Mouse (Mus musculus) small intestine, adult 2 months (tissue): ENCODE data around the gene Oit3. TPM values are rescaled to one million over a fixed set of nuclear protein-coding genes. Genes with fewer than 3 reads are reported as not detected.

Source experiments
- H3K27ac ChIP-seq: fragments of 200-500 bp; 2 replicates; pipeline ENCODE4 v1.5.1; 2012; ENCODE audit warnings: low read depth, low read length, control low read depth, inconsistent platforms; ENCODE audit not compliant: insufficient read depth
- H3K27me3 ChIP-seq: fragments of 200-500 bp; 2 replicates; pipeline ENCODE4 v1.6.1; 2012; ENCODE audit warnings: mild to moderate bottlenecking, moderate library complexity, low read length, inconsistent platforms; ENCODE audit not compliant: control insufficient read depth, insufficient read depth
- H3K36me3 ChIP-seq: fragments of 200-500 bp; 2 replicates; pipeline ENCODE4 v1.6.1; 2012; ENCODE audit warnings: mild to moderate bottlenecking, low read length, control low read depth, inconsistent platforms; ENCODE audit not compliant: control insufficient read depth, insufficient read depth
- H3K4me1 ChIP-seq: fragments of 200-500 bp; 2 replicates; pipeline ENCODE4 v1.6.1; 2012; ENCODE audit warnings: low read length, inconsistent platforms, mixed read lengths; ENCODE audit not compliant: control insufficient read depth, insufficient read depth, insufficient read length
- H3K4me3 ChIP-seq: fragments of 200-500 bp; 2 replicates; pipeline ENCODE4 v1.5.1; 2012; ENCODE audit warnings: low read depth, mild to moderate bottlenecking, control low read depth, inconsistent platforms, low read length, moderate library complexity
- CTCF ChIP-seq: fragments of 200-500 bp; IDR thresholded peaks from 2 replicates; pipeline ENCODE4 v1.5.1; 2012; ENCODE audit warnings: low read depth, mild to moderate bottlenecking, control low read depth, inconsistent platforms, low read length, moderate library complexity, mixed read lengths; ENCODE audit not compliant: insufficient replicate concordance, insufficient read length; ENCODE audit errors: extremely low read depth
- POLR2A ChIP-seq: fragments of 200-500 bp; IDR thresholded peaks from 2 replicates; pipeline ENCODE4 v1.6.1; 2012; ENCODE audit warnings: low read depth, mild to moderate bottlenecking, control low read depth, inconsistent platforms, low read length, moderate library complexity
- WGBS: fragments of 180-500 bp; shearing (Covaris S2); methylation state at CpG from one replicate; pipeline ENCODE4 v1.1.7; 2018; 5-methylcytosine and 5-hydroxymethylcytosine counted together
- polyA plus RNA-seq: library from polyadenylated mRNA; depleted of rRNA; stranded (reverse); fragments of >200 nt; gene quantifications from 2 replicates; pipeline ENCODE4 v1.2.3, GENCODE M21; 2012

Oit3 gene
- polyA plus RNA-seq, 1 experiment, result 0.72 TPM

DNA sequence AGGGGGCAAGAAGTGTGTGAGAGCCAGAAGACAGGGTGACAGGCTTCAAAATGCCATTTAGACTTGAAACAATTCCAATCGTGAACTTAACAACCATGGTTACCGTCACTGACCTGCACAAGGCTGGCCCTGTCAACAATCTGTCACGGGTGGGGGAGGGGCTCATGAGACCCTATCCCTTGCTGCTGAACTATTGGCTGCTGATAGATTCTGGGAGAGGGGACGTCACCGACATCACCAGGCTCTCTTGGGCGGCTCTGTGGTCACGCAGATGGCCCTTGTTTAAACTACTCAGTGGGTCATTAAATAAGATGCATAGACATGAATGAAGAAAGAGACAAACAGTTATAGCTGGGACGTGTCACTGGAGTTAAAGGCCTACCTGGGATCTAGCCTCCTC is 3.1 kb upstream of the Oit3 start:
- no peak overlapping the region for H3K4me3 ChIP-seq
- H3K36me3 ChIP-seq, result peaks cover 18% of the 10 kb centered on the region
- no peaks in the 10 kb centered on the region for H3K27me3 ChIP-seq
- 55% methylated on average over 8 of the region's 8 CpGs for WGBS
- H3K27ac ChIP-seq, result no peak overlapping the region
- no peaks in the 10 kb centered on the region for H3K4me1 ChIP-seq
- TF ChIP-seq POLR2A (no peak), CTCF (no peak)

DNA sequence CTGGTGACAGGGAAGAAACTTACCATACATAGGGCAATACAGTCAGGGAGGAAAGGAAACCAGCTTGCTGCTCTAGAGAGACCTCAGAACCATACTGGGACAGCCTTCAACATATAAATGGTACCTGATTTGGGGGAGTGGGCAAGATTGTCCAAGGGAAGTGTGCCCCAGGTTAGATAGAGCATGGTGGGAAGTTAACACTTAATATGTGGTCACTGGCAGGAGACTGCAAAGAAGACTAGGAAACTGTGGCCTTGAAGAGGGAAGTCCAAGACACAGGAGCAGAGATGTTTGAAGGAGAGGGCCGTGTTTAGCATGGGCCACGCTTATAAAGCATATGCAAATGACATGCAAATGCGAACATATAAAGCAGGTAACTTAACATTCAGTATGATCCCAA is 2.5 kb upstream of the Oit3 start:
- peaks cover 17% of the 10 kb centered on the region for H3K36me3 ChIP-seq
- TF ChIP-seq CTCF, result no peak
- no peak overlapping the region for H3K4me3 ChIP-seq
- WGBS, result 71% methylated on average over 3 of the region's 3 CpGs
- no peaks in the 10 kb centered on the region for H3K4me1 ChIP-seq
- no peaks in the 10 kb centered on the region for H3K27me3 ChIP-seq
- H3K27ac ChIP-seq, result no peak overlapping the region

GRCm38 (mm10) chr10:59443212-59443611 is 1.6 kb upstream of the Oit3 start:
- TF ChIP-seq POLR2A, result no peak
- TF ChIP-seq CTCF, result no peak
- WGBS, result 16% methylated on average over 7 of the region's 7 CpGs

GRCm38 (mm10) chr10:59440177-59440576 is 1.4 kb downstream of the Oit3 start:
- Histone ChIP-seq H3K4me3 (no peak overlapping the region), H3K27me3 (no peaks in the 10 kb centered on the region), H3K4me1 (no peaks in the 10 kb centered on the region), H3K36me3 (no peaks in the 10 kb centered on the region), H3K27ac (no peak overlapping the region)
- WGBS, result 72% methylated on average over 6 of the region's 6 CpGs
- TF ChIP-seq POLR2A (no peak), CTCF (no peak)

More at GRCm38 (mm10) chr10:59443212-59443611, 1.6 kb upstream of the Oit3 start:
- H3K36me3 ChIP-seq, result peaks cover 11% of the 10 kb centered on the region
- no peak overlapping the region for H3K27ac ChIP-seq
- H3K4me1 ChIP-seq, result no peaks in the 10 kb centered on the region
- H3K27me3 ChIP-seq, result no peaks in the 10 kb centered on the region
- no peak overlapping the region for H3K4me3 ChIP-seq

- Histone ChIP-seq H3K4me3 (no peak overlapping the region), H3K4me1 (no peaks in the 10 kb centered on the region), H3K36me3 (no peaks in the 10 kb centered on the region), H3K27me3 (no peaks in the 10 kb centered on the region), H3K27ac (no peak overlapping the region)
- no peak for TF ChIP-seq CTCF
- TF ChIP-seq POLR2A, result no peak
- WGBS, result 46% methylated on average over 5 of the region's 5 CpGs
Observed at GRCm38 (mm10) chr10:59439508-59439931, 2.1 kb downstream of the Oit3 start.

GRCm38 (mm10) chr10:59438651-59439050 is 2.9 kb downstream of the Oit3 start:
- H3K4me3 ChIP-seq, result no peak overlapping the region
- 94% methylated on average over 12 of the region's 12 CpGs for WGBS
- TF ChIP-seq CTCF, result no peak
- no peak for TF ChIP-seq POLR2A

GRCm38 (mm10) chr10:59435746-59436145 is 5.8 kb downstream of the Oit3 start:
- Histone ChIP-seq H3K4me3 (no peak overlapping the region), H3K4me1 (peaks cover 3% of the 10 kb centered on the region; the same call in 1 of the 2 replicates), H3K27me3 (no peaks in the 10 kb centered on the region), H3K36me3 (no peaks in the 10 kb centered on the region), H3K27ac (no peak overlapping the region)
- 95% methylated on average over 18 of the region's 18 CpGs for WGBS
- TF ChIP-seq CTCF, result no peak
- TF ChIP-seq POLR2A, result no peak

More at GRCm38 (mm10) chr10:59438651-59439050, 2.9 kb downstream of the Oit3 start:
- no peaks in the 10 kb centered on the region for H3K36me3 ChIP-seq
- H3K4me1 ChIP-seq, result no peaks in the 10 kb centered on the region
- no peaks in the 10 kb centered on the region for H3K27me3 ChIP-seq
- no peak overlapping the region for H3K27ac ChIP-seq
